Mouse (Mus musculus): ENCODE measurements at regions not wholly inside any gene's neighbourhood (a gene's known extent, or its start where the extent isn't known, plus 50 kb on each side); places are given as distances from the start of the nearest gene placed in this dataset.
"Not testable (repeated sequence)": the region's sequence is repeated elsewhere in the genome, so short reads cannot be mapped to it uniquely, and the experiment has no call there.

GRCm38 (mm10) chr10:30470831-30471230, 129.7 kb downstream of the Trmt11 start:
- 70% methylated on average over 3 of the region's 3 CpGs for WGBS
- no peak overlapping the region for H3K4me3 ChIP-seq
- H3K4me1 ChIP-seq = no peaks in the 10 kb centered on the region
- no peak overlapping the region for H3K9ac ChIP-seq
- H3K36me3 ChIP-seq = no peaks in the 10 kb centered on the region
- H3K27me3 ChIP-seq = no peaks in the 10 kb centered on the region
- H3K27ac ChIP-seq = no peak overlapping the region
- H3K4me2 ChIP-seq = no peak overlapping the region
- no peaks in the 10 kb centered on the region for H3K9me3 ChIP-seq
- no peak for ATAC-seq (ENCODE audit: insufficient number of reproducible peaks, insufficient read depth, low FRiP score, low TSS enrichment, low read depth)

- no peak overlapping the region for H3K4me2 ChIP-seq
- no peaks in the 10 kb centered on the region for H3K36me3 ChIP-seq
- no peak overlapping the region for H3K4me3 ChIP-seq
- no peaks in the 10 kb centered on the region for H3K27me3 ChIP-seq
- H3K9ac ChIP-seq = no peak overlapping the region
- no peak overlapping the region for H3K27ac ChIP-seq
- peaks cover 4% of the 10 kb centered on the region; the same call in 1 of the 2 replicates for H3K4me1 ChIP-seq
- H3K9me3 ChIP-seq = no peaks in the 10 kb centered on the region
- 79% methylated on average over 4 of the region's 4 CpGs for WGBS
- ATAC-seq (ENCODE audit: insufficient number of reproducible peaks, insufficient read depth, low FRiP score, low TSS enrichment, low read depth) = no peak
Measured at GRCm38 (mm10) chr10:30450616-30451015, 149.9 kb downstream of the Trmt11 start.

- Histone ChIP-seq H3K4me1 (peaks cover 4% of the 10 kb centered on the region; the same call in 1 of the 2 replicates), H3K36me3 (no peaks in the 10 kb centered on the region), H3K4me3 (no peak overlapping the region), H3K9me3 (no peaks in the 10 kb centered on the region), H3K27me3 (no peaks in the 10 kb centered on the region), H3K4me2 (no peak overlapping the region), H3K27ac (no peak overlapping the region), H3K9ac (no peak overlapping the region)
- ATAC-seq (ENCODE audit: insufficient number of reproducible peaks, insufficient read depth, low FRiP score, low TSS enrichment, low read depth) = no peak
- 76% methylated on average over 2 of the region's 2 CpGs for WGBS
Measured at GRCm38 (mm10) chr10:30447057-30447456, 153.5 kb downstream of the Trmt11 start.

GRCm38 (mm10) chr10:30446572-30446971, 154.0 kb downstream of the Trmt11 start:
- Histone ChIP-seq H3K27me3 (no peaks in the 10 kb centered on the region), H3K4me2 (no peak overlapping the region), H3K9ac (no peak overlapping the region), H3K4me1 (peaks cover 4% of the 10 kb centered on the region; the same call in 1 of the 2 replicates), H3K27ac (no peak overlapping the region), H3K36me3 (no peaks in the 10 kb centered on the region), H3K9me3 (no peaks in the 10 kb centered on the region), H3K4me3 (no peak overlapping the region)
- ATAC-seq (ENCODE audit: insufficient number of reproducible peaks, insufficient read depth, low FRiP score, low TSS enrichment, low read depth) = no peak
- WGBS = 36% methylated on average over 1 of the region's 1 CpGs

GRCm38 (mm10) chr10:30439802-30440201, 160.7 kb downstream of the Trmt11 start:
- H3K27ac ChIP-seq = no peak overlapping the region
- no peak overlapping the region for H3K4me2 ChIP-seq
- H3K4me1 ChIP-seq = no peaks in the 10 kb centered on the region
- no peaks in the 10 kb centered on the region for H3K9me3 ChIP-seq
- no peaks in the 10 kb centered on the region for H3K36me3 ChIP-seq
- no peaks in the 10 kb centered on the region for H3K27me3 ChIP-seq
- no peak for ATAC-seq (ENCODE audit: insufficient number of reproducible peaks, insufficient read depth, low FRiP score, low TSS enrichment, low read depth)
- no peak overlapping the region for H3K9ac ChIP-seq
- no peak overlapping the region for H3K4me3 ChIP-seq
- 73% methylated on average over 2 of the region's 2 CpGs for WGBS

- Histone ChIP-seq H3K27ac (no peak overlapping the region), H3K9me3 (no peaks in the 10 kb centered on the region), H3K36me3 (no peaks in the 10 kb centered on the region), H3K4me2 (no peak overlapping the region), H3K4me1 (no peaks in the 10 kb centered on the region), H3K27me3 (no peaks in the 10 kb centered on the region), H3K4me3 (no peak overlapping the region), H3K9ac (no peak overlapping the region)
- no peak for ATAC-seq (ENCODE audit: insufficient number of reproducible peaks, insufficient read depth, low FRiP score, low TSS enrichment, low read depth)
- 79% methylated on average over 4 of the region's 4 CpGs for WGBS
Measured at GRCm38 (mm10) chr10:30426420-30426923, 174.1 kb downstream of the Trmt11 start.

- no peak overlapping the region for H3K4me3 ChIP-seq
- no peaks in the 10 kb centered on the region for H3K9me3 ChIP-seq
- H3K27me3 ChIP-seq = peaks cover 2% of the 10 kb centered on the region; the same call in 1 of the 2 replicates
- 30% methylated on average over 6 of the region's 6 CpGs for WGBS
- H3K4me1 ChIP-seq = no peaks in the 10 kb centered on the region
- H3K36me3 ChIP-seq = no peaks in the 10 kb centered on the region
- H3K9ac ChIP-seq = no peak overlapping the region
- no peak for ATAC-seq (ENCODE audit: insufficient number of reproducible peaks, insufficient read depth, low FRiP score, low TSS enrichment, low read depth)
- H3K4me2 ChIP-seq = no peak overlapping the region
- no peak overlapping the region for H3K27ac ChIP-seq
Measured at GRCm38 (mm10) chr10:30419391-30420043, 181.0 kb downstream of the Trmt11 start.

- no peaks in the 10 kb centered on the region for H3K4me1 ChIP-seq
- no peak overlapping the region for H3K4me3 ChIP-seq
- H3K36me3 ChIP-seq = no peaks in the 10 kb centered on the region
- no peaks in the 10 kb centered on the region for H3K9me3 ChIP-seq
- no peak overlapping the region for H3K4me2 ChIP-seq
- 55% methylated on average over 3 of the region's 3 CpGs for WGBS
- no peak overlapping the region for H3K9ac ChIP-seq
- H3K27me3 ChIP-seq = peaks cover 2% of the 10 kb centered on the region; the same call in 1 of the 2 replicates
- no peak overlapping the region for H3K27ac ChIP-seq
- no peak for ATAC-seq (ENCODE audit: insufficient number of reproducible peaks, insufficient read depth, low FRiP score, low TSS enrichment, low read depth)
Measured at GRCm38 (mm10) chr10:30416314-30416713, 184.2 kb downstream of the Trmt11 start.

- no peak overlapping the region for H3K27ac ChIP-seq
- no peak overlapping the region for H3K4me3 ChIP-seq
- H3K27me3 ChIP-seq = no peaks in the 10 kb centered on the region
- no peak overlapping the region for H3K9ac ChIP-seq
- no peak for ATAC-seq (ENCODE audit: insufficient number of reproducible peaks, insufficient read depth, low FRiP score, low TSS enrichment, low read depth)
- no peaks in the 10 kb centered on the region for H3K9me3 ChIP-seq
- no peaks in the 10 kb centered on the region for H3K4me1 ChIP-seq
- H3K4me2 ChIP-seq = no peak overlapping the region
- no peaks in the 10 kb centered on the region for H3K36me3 ChIP-seq
Measured at GRCm38 (mm10) chr10:30411736-30412135, 188.8 kb downstream of the Trmt11 start.

GRCm38 (mm10) chr10:30405669-30406393, 194.7 kb downstream of the Trmt11 start:
- no peaks in the 10 kb centered on the region for H3K4me1 ChIP-seq
- no peak for ATAC-seq (ENCODE audit: insufficient number of reproducible peaks, insufficient read depth, low FRiP score, low TSS enrichment, low read depth)
- 35% methylated on average over 13 of the region's 13 CpGs for WGBS
- no peak overlapping the region for H3K27ac ChIP-seq
- H3K27me3 ChIP-seq = no peaks in the 10 kb centered on the region
- H3K9me3 ChIP-seq = no peaks in the 10 kb centered on the region
- no peak overlapping the region for H3K9ac ChIP-seq
- no peaks in the 10 kb centered on the region for H3K36me3 ChIP-seq
- no peak overlapping the region for H3K4me3 ChIP-seq
- no peak overlapping the region for H3K4me2 ChIP-seq

- 24% methylated on average over 1 of the region's 1 CpGs for WGBS
- Histone ChIP-seq H3K27ac (no peak overlapping the region), H3K4me1 (no peaks in the 10 kb centered on the region), H3K4me3 (no peak overlapping the region), H3K27me3 (no peaks in the 10 kb centered on the region), H3K4me2 (no peak overlapping the region), H3K36me3 (no peaks in the 10 kb centered on the region), H3K9me3 (no peaks in the 10 kb centered on the region), H3K9ac (no peak overlapping the region)
- ATAC-seq (ENCODE audit: insufficient number of reproducible peaks, insufficient read depth, low FRiP score, low TSS enrichment, low read depth) = no peak
Measured at GRCm38 (mm10) chr10:30370542-30370941, 170.2 kb upstream of the Cenpw start.

GRCm38 (mm10) chr10:30360811-30361210, 160.5 kb upstream of the Cenpw start:
- H3K4me2 ChIP-seq; H3K27ac ChIP-seq; H3K36me3 ChIP-seq; H3K9me3 ChIP-seq; ATAC-seq (ENCODE audit: insufficient number of reproducible peaks, insufficient read depth, low FRiP score, low TSS enrichment, low read depth); H3K9ac ChIP-seq; H3K4me1 ChIP-seq; H3K27me3 ChIP-seq; H3K4me3 ChIP-seq: not testable (repeated sequence)
